Mouse (Mus musculus) left cerebral cortex, postnatal 25 days (tissue): Measurements from ENCODE around the gene Abca5. TPM values are rescaled to one million over a fixed set of nuclear protein-coding genes. Genes with fewer than 3 reads are reported as not detected.

Source experiments
- DNase-seq, 2 experiments: peaks; one replicate each; pipeline ENCODE4 v3.0.0; 2022; ENCODE audit warnings: low spot score in 2 of 2, mixed read lengths in 1 of 2
- intact Hi-C: fragments of 180-260 bp; cut with DNase I; formaldehyde crosslinking; loops from one replicate; pipeline ENCODE4 v1.15.1; 2025
- total RNA-seq, 2 experiments: library from RNA; stranded (reverse); gene quantifications; 2 replicates each; pipeline ENCODE4 v1.2.3; 2021

The Abca5 gene
- total RNA-seq, 2 experiments from 2014 or later = 45.0 to 48.3 TPM

DNA sequence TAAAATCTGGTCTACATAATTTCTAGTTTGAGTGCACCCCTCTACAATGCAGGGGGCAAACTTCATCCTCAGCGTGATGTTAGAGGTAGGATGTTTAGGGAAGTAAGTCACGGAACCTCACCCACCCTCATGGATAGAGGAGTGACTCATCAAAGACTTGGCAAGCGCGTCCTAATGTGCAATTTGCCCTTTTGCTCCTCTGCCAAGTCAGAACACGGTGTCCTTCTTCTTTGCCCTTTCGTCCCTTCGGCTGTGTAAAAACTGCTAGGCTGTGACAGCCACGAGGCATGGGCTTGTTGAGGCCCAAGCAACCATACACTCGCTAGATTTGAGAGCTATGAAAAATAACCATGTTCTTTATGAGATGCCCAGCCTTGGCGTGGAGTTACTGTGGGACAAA, 92.8 kb downstream of the Abca5 start:
- intact Hi-C loops = no loop called here

DNA sequence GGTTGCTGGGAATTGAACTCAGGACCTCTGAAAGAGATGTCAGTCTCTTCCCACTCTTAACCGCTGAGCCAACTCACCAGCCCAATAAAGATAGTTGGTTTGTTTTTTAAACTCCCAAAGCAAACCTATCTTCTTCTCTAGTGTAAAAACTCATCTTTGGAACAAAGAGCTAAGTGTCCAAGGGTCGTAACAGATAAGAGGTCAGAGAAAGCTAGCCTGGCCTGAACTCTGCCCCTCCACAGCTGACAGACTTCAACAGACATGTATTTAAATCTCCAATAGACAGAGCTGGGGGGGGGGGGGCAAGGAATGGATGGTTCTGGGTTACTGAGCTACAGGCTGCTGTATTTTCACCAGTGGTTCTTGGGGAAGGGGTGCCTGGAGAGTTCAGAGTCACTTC, 100.0 kb downstream of the Abca5 start:
- DNase-seq = no peak
- intact Hi-C loops = no loop called here

More for the DNA sequence above, 92.8 kb downstream of the Abca5 start:
- no peak for DNase-seq

- intact Hi-C loops = no loop called here
Observed at GRCm38 (mm10) chr11:110232975-110233374, 104.5 kb downstream of the Abca5 start.

More at GRCm38 (mm10) chr11:110232975-110233374, 104.5 kb downstream of the Abca5 start:
- DNase-seq = no peak

Other genes starting within 250 kb of the Abca5 start
- 1 to 10 TPM; 3.3 to 4.1 TPM for gene Abca8a, start 241.7 kb downstream of the Abca5 start, total RNA-seq
- gene Abca9, start 169.5 kb downstream of the Abca5 start, total RNA-seq = 1 to 10 TPM; 7.2 to 7.9 TPM
- 1 to 10 TPM; 1.2 to 1.4 TPM for gene Abca6, start 85.9 kb downstream of the Abca5 start, total RNA-seq
- 10 to 100 TPM; 24.5 to 24.8 TPM for gene Map2k6, start 61.4 kb upstream of the Abca5 start, total RNA-seq